Mouse (Mus musculus) frontal cortex, postnatal 10 days (tissue): Measurements from ENCODE around the gene Fev.

ENCODE experiments used
- DNase-seq, 2 experiments: peaks; one replicate each; pipeline ENCODE4 v3.0.0; 2022; ENCODE audit warnings: low spot score in 2 of 2, mixed read lengths in 1 of 2

Gene Fev

DNA sequence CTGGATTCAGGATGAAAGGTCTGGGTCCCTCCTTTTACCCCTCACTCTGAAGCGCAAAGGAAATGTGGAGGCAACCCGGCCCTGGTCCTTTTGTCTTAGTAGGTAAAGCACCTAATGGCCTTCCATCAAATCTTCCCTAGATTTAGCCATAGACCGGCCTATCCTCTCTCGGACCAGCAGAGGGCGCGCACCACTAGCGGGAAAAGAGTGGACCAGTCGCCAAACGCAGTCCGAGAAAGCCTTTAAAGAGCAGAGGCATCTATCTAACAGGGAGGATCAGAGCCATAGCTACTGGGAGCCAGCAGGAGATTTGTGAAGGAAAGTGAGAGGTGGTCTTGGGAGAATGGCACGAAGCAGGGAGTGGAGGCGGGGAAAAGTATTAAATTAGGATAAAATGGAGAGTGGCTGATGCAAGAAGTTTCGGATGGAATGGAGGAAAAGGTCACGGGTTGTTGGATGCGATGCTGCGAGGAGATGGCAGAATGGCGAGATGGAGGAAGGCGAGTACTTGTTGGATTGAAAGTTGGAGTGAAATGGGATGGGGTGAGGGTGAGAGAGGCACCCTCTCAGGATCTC lies 4.3 kb downstream of the Fev start:
- DNase-seq: peak in 1 of 2 experiments; percentile 64

DNA sequence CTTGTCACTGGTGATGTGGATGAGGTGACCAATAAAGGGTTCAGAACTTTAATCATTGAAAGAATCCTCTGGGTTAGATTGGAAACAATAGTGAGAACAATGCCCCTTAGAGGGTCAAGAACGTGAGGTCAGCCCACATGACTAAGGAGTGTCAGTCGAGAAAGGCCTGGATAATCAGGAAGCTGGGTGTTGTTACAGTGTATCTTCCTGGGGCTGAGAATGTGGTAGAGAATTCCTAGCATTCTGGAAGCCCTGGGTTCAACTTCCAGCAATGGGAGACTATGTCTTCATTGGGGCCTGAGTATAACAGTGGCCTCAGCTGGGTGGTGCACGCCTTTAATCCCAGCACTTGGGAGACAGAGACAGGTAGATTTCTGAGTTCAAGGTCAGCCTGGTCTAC lies 8.0 kb downstream of the Fev start:
- DNase-seq: no peak

GRCm38 (mm10) chr1:74872218-74872617 lies 13.0 kb downstream of the Fev start:
- DNase-seq: no peak

DNA sequence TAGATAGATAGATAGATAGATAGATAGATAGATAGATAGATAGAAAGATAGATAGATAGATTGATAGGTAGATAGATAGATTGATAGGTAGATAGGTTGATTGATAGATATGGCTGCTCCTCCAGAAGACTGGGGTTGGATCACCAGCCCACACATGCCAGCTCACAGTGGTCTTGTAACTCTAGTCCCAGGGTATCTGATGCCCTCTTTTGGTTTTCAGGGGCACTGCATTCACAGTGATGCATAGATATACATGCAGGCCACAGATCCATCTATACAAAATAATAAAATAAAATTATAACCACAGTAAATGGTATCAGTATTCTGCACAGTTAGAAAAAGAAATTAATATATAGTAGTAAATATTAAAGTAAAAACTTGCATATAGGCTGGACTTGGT lies 23.4 kb downstream of the Fev start:
- DNase-seq: no peak

GRCm38 (mm10) chr1:74859223-74859984 lies 25.8 kb downstream of the Fev start:
- DNase-seq: no peak

DNA sequence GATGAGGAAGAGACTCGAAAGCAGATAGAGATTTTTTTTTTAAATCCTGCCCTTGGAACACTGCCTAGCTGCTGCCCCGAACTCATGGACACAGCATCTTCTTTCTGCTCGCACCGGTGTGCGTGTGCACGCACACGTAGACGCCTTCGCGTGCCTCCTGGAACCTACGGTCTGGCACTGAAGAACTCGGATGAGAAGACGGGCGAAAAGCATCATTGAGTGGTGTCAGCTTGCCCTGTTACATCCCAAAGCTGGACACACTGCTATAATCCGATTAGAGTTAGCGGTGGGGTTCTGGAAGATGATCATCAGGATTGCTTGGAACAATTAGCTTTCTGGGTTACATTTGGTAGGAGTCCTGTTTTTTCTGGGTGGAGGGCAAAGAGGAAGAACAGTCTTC lies 26.4 kb downstream of the Fev start:
- DNase-seq: no peak

DNA sequence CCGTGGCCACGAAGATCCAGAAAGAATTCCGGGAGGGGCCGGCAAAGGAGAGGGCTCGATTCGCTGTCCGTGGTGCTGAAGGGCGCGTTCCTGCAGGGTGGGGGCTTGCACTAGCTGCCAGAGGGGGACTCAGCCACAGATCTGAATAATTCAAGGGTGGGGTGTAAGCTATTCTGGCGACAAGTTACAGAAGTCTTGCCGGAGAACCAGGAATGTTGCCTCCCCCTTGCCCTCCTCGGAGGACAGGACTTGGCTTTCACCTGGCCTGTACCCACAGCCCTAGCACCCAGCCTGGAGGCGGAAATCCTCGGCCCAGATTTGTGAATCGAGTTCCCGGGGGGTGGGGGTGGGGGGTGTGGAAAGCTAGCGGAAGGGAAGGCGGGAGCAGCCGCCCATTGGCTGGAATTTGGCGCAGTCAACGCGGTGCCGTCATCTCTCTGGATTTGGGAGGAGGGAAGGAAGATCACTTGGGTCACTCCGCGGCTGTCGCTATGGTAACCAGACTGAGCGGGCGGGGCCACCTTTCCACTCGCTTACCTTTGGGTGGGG lies 27.0 kb downstream of the Fev start:
- DNase-seq: peak; percentile 82 to 86

- no peak for DNase-seq
These were observed 27.5 kb downstream of the Fev start for GRCm38 (mm10) chr1:74857677-74858076.

- no peak for DNase-seq
These were observed 28.0 kb downstream of the Fev start for GRCm38 (mm10) chr1:74857201-74857600.

DNA sequence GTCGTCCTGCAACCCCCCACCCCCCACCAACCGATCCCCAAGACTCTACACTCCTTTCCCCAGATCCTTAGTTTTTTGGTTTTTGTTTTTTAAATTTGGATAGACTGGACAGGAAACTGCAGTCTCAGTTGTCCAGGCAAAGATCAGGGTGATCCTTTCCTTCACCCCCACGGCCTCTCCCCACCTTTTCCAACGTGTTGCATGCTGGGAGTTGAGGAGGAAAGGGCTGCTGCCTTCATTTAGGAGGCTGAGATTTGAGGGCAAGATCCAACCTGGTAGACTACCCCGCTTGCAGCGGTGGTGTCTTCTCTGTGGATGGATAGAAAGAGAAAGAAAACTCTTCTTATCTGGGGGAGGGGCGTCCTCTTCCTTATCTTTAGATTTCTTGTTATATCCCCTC lies 28.4 kb downstream of the Fev start:
- DNase-seq: no peak

- no peak for DNase-seq
These were observed 28.8 kb downstream of the Fev start for GRCm38 (mm10) chr1:74856439-74856720.

- DNase-seq: no peak
These were observed 29.4 kb downstream of the Fev start for GRCm38 (mm10) chr1:74855651-74856438.

GRCm38 (mm10) chr1:74855156-74855555 lies 30.1 kb downstream of the Fev start:
- DNase-seq: no peak

- DNase-seq: peak; percentile 89 to 91
These were observed 30.7 kb downstream of the Fev start, which contains the start of gene Cdk5r2 for GRCm38 (mm10) chr1:74854306-74855056. Cdk5r2 (plus strand) TSS chr1:74854934.

DNA sequence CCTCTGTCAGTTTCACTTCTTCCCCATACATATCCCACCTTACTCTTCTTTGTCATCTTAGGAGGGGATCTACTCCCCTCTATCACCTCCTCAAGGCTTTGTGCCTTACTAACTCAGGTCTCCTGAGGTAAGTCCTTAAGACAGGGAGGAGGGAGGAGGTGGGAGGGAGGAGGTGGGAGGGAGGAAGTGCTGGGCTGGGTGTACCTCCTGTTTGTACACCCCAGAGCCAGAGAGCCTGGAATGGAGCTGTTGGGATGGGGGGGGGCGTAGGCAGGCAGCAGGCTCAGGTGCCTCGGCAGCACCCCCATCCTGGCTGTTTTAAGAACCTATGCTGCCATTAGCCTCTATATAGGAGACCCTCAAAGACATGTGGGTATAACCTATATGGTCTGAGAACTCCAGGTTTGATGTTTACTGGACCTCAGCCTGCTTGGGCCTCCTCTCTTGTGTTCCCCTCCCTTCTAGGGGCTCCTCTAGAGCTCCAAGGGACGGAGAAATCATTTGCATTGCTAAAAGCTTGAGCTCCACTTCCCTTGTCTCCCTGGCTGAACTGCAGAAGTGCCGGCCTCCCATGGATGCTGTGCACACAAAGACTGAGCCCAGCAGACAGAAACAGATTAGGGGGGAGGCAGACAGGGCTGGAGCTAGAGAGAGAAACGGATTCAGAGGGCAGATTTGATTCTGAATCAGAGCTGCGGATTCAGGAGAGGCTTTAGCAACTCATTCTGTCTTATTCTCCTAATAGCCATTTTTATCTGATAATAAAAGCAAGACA lies 34.0 kb downstream of the Fev start:
- no peak for DNase-seq

- DNase-seq: peak; percentile 64 to 75
These were observed 35.0 kb downstream of the Fev start for GRCm38 (mm10) chr1:74850251-74850650.

DNA sequence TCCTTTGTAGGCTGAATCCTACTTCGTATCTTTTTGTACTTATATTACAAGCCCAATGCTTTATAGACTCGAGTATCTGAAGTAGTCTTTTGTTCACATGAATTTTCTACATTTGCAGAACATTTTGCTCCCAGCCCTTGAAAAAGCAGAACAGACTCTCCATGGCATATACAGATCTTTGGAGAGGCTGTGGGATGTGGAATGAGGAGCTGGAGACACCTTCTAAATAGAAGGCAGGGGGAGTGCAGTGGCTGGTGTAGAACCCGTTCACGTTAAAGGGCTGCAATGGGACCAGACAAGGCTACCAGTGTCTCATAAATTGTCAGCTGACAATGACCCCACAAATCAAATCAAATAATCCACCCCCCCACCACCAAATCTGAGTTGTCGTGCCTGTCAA lies 36.3 kb downstream of the Fev start:
- DNase-seq: no peak

DNA sequence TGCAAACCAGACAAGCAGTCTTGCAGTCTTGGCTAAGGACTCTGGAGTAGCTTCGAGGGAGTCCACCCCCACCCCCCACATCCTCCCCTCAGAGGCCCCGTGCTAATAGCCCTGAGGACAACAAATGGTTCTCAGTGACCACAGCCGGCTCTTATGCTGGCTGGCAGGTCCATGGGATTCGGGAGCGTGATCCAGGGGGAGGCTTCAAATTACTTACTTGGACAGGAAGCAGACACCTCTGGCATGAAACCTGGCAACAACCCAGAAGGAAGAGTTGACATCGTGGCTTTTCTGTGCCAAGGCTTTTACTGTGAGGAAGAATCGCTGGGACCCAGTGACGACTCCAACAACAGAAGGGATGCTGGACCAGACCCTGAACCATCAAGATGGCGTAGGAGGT lies 38.9 kb downstream of the Fev start:
- DNase-seq: no peak

DNA sequence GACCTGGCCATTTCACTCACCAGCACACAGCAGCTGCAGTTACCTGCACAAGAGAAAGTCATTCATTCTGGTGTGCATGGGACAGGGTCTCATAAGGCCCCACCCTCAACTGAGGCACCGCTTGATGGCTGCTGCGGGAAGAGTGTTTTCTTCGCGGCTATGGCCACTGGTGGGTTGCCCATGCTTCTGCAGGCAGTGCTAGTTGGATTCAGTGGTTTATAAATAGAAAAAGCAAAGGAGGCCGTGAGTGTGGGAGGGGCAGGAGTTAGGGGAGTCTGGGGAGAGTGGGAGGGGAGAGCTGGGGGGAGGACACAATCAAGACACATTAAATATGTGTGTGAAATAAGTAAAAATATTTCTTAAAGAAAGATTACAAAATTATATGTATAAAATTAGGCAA lies 42.1 kb downstream of the Fev start:
- DNase-seq: no peak

DNA sequence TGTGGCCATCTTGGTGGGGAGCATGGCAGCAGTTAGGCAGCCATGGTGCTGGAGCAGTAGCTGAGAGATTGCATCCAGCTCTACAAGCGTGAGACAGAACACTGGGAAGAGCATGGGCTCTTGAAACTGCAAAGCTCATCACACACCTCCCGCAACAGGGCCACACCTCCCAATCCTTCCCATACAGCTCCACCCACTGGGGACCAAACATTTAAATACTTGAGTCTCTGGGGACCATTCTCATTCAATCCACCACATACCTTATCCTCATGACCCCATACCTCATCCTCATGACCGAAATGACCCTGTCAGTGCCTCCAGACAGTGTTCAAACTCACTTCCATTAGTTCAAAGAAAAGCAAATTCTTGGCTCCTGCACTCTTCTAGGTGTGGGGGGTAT lies 52.0 kb downstream of the Fev start:
- no peak for DNase-seq
